Mouse (Mus musculus): ENCODE data around the gene Grid2. TPM values are rescaled to one million over a fixed set of nuclear protein-coding genes. Genes with fewer than 3 reads are reported as not detected.

The Grid2 gene
- polyA plus RNA-seq, 1 experiment from 2014 or later, result 3.3 TPM

DNA sequence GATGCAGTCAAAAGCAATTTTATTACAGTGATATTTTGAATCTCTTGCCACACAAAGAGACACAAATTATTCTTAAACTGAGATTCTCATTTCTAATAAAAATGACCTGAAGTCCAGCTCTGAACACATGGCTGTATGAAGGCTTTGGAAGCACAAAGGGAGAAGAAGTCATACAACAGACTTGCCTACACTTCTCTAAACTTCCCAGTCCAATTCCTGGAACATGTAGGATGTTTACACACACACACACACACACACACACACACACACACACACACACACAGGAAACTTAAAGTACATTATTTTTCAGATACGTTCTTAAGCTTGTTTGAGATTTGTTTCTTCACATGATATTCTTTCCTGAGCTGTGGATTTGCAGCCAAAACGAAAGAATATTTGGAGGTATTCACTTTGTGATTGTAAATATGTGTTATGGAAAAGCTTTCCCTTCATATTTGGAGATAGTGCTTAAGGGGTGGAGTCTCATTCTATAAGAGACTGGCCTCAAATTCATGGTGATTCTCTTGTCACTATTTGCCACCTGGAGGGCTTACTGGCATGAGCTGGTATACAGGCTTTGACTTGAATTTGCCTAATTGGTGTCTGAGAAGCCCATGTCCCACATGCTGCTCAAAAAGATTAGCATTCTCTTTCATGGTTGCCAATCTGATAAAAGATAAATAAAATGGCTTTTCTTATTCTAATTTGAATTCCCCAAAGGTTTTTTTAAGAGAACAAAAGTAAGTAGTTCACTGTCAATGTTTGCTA lies 1049.2 kb downstream of the Grid2 start:
- no peak for DNase-seq (ENCODE audit: low spot score)
- no peaks in the 10 kb centered on the region for H3K9me3 ChIP-seq
- H3K27ac ChIP-seq, result no peak overlapping the region
- H3K4me1 ChIP-seq (replicated peaks), result 0 out of 2 replicates have a peak, but pooled peaks cover 4% of the 10 kb centered on the region
- H3K27me3 ChIP-seq (ENCODE audit: insufficient read depth, poor library complexity, severe bottlenecking), result no peaks in the 10 kb centered on the region
- H3K4me3 ChIP-seq, result no peak overlapping the region
- H3K36me3 ChIP-seq, result no peaks in the 10 kb centered on the region
- WGBS, result 79% methylated on average over 2 of the region's 2 CpGs

DNA sequence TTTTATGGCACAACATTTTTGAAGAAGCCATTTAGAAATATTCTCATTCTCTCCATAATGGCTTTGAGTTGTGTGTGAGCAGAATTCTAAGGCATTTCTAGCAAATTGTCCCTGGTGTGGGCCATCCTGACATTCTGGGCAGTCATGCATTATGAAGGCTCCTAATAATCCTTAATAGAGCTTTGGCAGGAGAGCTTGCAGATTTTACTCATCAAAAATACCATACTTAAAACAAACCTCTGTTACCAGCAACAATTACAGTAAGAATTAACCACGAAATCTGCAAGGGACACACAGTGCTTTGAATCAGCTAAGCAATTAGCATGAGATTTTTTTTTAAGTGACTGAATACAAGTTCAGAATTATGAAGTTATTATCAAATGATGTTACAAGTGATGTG lies 1053.0 kb downstream of the Grid2 start:
- 0 out of 2 replicates have a peak, but pooled peaks cover 4% of the 10 kb centered on the region for H3K4me1 ChIP-seq (replicated peaks)
- 90% methylated on average over 1 of the region's 1 CpGs for WGBS

GRCm38 (mm10) chr6:64313132-64313531 lies 1057.5 kb downstream of the Grid2 start:
- no peak overlapping the region for H3K27ac ChIP-seq
- no peaks in the 10 kb centered on the region for H3K4me1 ChIP-seq (replicated peaks)
- H3K27me3 ChIP-seq (ENCODE audit: insufficient read depth, poor library complexity, severe bottlenecking), result no peaks in the 10 kb centered on the region
- no peaks in the 10 kb centered on the region for H3K9me3 ChIP-seq
- WGBS, result 92% methylated on average over 1 of the region's 1 CpGs
- DNase-seq (ENCODE audit: low spot score), result no peak
- no peaks in the 10 kb centered on the region for H3K36me3 ChIP-seq
- H3K4me3 ChIP-seq, result no peak overlapping the region

More for the DNA sequence above, 1053.0 kb downstream of the Grid2 start:
- no peaks in the 10 kb centered on the region for H3K9me3 ChIP-seq
- no peaks in the 10 kb centered on the region for H3K36me3 ChIP-seq
- H3K27ac ChIP-seq, result no peak overlapping the region
- no peak overlapping the region for H3K4me3 ChIP-seq
- H3K27me3 ChIP-seq (ENCODE audit: insufficient read depth, poor library complexity, severe bottlenecking), result no peaks in the 10 kb centered on the region
- no peak for DNase-seq (ENCODE audit: low spot score)

GRCm38 (mm10) chr6:64326936-64327335 lies 1071.3 kb downstream of the Grid2 start:
- no peak for DNase-seq (ENCODE audit: low spot score)
- 88% methylated on average over 1 of the region's 1 CpGs for WGBS
- no peaks in the 10 kb centered on the region for H3K4me1 ChIP-seq (replicated peaks)

DNA sequence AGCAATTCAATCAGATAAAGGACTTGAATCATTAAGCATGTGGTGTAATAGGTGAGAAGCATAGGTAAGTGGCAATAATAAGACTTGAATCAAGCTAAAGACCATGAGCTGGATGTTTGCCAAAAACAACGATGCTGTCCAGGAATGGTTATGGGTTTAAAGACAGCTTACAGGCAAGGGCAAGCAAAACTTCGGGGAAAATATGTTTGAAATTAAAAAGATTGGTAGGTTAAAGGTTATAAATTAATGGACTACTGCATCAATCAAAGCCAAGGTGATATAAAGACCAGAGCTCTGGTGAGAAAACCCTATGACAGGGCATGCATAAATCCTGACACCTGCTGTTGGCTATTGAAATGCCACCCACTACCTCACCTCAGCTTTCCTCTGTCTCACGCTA lies 1072.2 kb downstream of the Grid2 start:
- DNase-seq (ENCODE audit: low spot score), result no peak
- Histone ChIP-seq H3K9me3 (no peaks in the 10 kb centered on the region), H3K36me3 (no peaks in the 10 kb centered on the region), H3K27me3 (ENCODE audit: insufficient read depth, poor library complexity, severe bottlenecking) (no peaks in the 10 kb centered on the region), H3K4me3 (no peak overlapping the region), H3K4me1 (replicated peaks) (no peaks in the 10 kb centered on the region), H3K27ac (no peak overlapping the region)
- WGBS, result 84% methylated on average over 3 of the region's 3 CpGs

More at GRCm38 (mm10) chr6:64326936-64327335, 1071.3 kb downstream of the Grid2 start:
- Histone ChIP-seq H3K27me3 (ENCODE audit: insufficient read depth, poor library complexity, severe bottlenecking) (no peaks in the 10 kb centered on the region), H3K9me3 (no peaks in the 10 kb centered on the region), H3K27ac (no peak overlapping the region), H3K36me3 (no peaks in the 10 kb centered on the region), H3K4me3 (no peak overlapping the region)

- Histone ChIP-seq H3K4me1 (replicated peaks) (no peaks in the 10 kb centered on the region), H3K27ac (no peak overlapping the region), H3K4me3 (no peak overlapping the region), H3K36me3 (no peaks in the 10 kb centered on the region), H3K9me3 (no peaks in the 10 kb centered on the region), H3K27me3 (ENCODE audit: insufficient read depth, poor library complexity, severe bottlenecking) (no peaks in the 10 kb centered on the region)
- WGBS, result 95% methylated on average over 4 of the region's 4 CpGs
- no peak for DNase-seq (ENCODE audit: low spot score)
Observed at GRCm38 (mm10) chr6:64398413-64399098, 1142.9 kb downstream of the Grid2 start.

GRCm38 (mm10) chr6:64427658-64428057 lies 1172.0 kb downstream of the Grid2 start:
- H3K27ac ChIP-seq, result no peak overlapping the region
- H3K27me3 ChIP-seq (ENCODE audit: insufficient read depth, poor library complexity, severe bottlenecking), result no peaks in the 10 kb centered on the region
- H3K4me1 ChIP-seq (replicated peaks), result no peaks in the 10 kb centered on the region
- DNase-seq (ENCODE audit: low spot score), result no peak
- H3K36me3 ChIP-seq, result no peaks in the 10 kb centered on the region
- H3K4me3 ChIP-seq, result no peak overlapping the region
- no peaks in the 10 kb centered on the region for H3K9me3 ChIP-seq

DNA sequence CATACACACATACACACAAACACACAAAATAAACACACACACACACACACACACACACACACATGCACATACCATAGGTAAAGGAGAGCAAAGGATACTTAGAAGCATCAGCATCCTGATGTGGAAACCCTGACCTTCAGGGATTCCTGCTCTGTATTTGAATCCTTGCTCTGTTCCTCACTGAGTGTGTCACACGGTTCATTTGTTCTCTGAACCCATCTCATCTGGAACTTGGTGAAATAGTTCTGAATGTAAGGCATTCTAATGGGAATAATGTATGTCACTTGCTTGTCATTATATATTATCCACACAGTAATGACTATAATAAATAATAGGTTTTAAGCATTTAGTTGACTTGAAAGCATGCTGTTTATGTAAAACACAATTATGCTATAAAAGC lies 1173.2 kb downstream of the Grid2 start:
- no peaks in the 10 kb centered on the region for H3K4me1 ChIP-seq (replicated peaks)

DNA sequence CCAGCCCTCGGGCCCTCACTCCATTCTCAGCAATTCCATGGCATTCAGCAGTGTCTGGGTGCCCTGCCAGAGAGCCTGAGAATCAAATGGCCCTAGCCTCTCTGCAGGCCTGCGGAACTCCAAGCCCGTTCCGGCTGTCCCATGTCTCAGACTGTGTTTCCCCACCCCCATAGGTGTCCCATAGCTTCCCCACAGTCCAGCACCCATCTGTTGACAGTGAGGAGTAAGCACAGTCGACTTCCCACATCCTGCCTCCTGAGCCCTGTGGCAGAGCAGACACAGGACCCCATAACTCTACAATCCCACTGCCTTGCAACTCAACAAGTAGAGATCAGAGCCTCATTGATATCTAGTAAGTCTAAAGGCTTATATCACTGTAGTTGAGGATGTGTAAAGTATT lies 1192.5 kb downstream of the Grid2 start:
- Histone ChIP-seq H3K9me3 (no peaks in the 10 kb centered on the region), H3K36me3 (no peaks in the 10 kb centered on the region), H3K27me3 (ENCODE audit: insufficient read depth, poor library complexity, severe bottlenecking) (no peaks in the 10 kb centered on the region), H3K4me3 (no peak overlapping the region), H3K27ac (no peak overlapping the region), H3K4me1 (replicated peaks) (no peaks in the 10 kb centered on the region)
- WGBS, result 82% methylated on average over 5 of the region's 5 CpGs
- DNase-seq (ENCODE audit: low spot score), result no peak

More for the DNA sequence above, 1173.2 kb downstream of the Grid2 start:
- no peaks in the 10 kb centered on the region for H3K27me3 ChIP-seq (ENCODE audit: insufficient read depth, poor library complexity, severe bottlenecking)
- H3K9me3 ChIP-seq, result no peaks in the 10 kb centered on the region
- H3K4me3 ChIP-seq, result no peak overlapping the region
- no peak for DNase-seq (ENCODE audit: low spot score)
- WGBS, result 75% methylated on average over 1 of the region's 1 CpGs
- H3K36me3 ChIP-seq, result no peaks in the 10 kb centered on the region
- no peak overlapping the region for H3K27ac ChIP-seq

DNA sequence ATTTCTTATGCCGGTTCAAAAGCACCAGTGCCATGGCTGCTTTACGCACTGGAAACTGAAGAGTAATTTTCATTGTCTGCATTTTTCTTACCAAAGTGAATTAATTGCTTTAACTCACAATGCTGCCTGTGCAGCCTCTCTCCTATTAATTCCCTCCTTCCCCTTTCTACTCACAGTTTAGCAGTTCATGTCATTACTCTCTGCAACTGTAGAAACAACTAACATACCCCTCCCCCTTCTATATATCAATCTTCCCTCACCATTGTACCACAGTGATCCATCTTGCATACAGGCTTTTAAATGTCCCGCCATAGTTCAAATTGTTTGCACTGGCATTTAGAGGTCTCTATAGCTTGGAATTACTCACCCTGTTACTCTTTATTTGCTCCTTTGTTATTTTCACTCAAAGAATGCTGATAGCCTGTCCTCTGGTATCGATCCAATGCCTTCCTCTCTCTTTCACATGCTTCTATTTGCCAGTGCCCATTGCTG lies 1193.2 kb downstream of the Grid2 start:
- no peaks in the 10 kb centered on the region for H3K27me3 ChIP-seq (ENCODE audit: insufficient read depth, poor library complexity, severe bottlenecking)
- H3K9me3 ChIP-seq, result no peaks in the 10 kb centered on the region
- WGBS, result 66% methylated on average over 4 of the region's 4 CpGs
- H3K4me1 ChIP-seq (replicated peaks), result no peaks in the 10 kb centered on the region
- no peaks in the 10 kb centered on the region for H3K36me3 ChIP-seq
- H3K27ac ChIP-seq, result no peak overlapping the region
- no peak overlapping the region for H3K4me3 ChIP-seq
- no peak for DNase-seq (ENCODE audit: low spot score)

DNA sequence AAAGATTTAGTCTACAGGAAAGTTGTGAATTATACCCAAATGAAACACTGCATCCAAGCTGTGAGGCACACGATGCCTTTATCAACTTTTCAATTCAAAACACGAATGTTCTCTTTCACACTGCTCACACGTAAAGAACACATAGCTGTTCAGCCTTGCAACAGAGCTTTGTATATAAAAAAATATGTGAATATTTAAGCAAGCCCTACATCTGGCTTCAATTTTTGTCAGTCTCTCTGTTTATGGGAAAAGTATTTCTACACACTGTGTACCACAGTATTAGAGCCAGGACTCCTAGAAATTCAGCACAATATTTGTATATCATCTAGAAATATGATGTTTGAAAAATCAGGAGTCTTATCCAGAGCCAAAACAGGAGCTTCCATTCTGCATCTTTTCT lies 1195.1 kb downstream of the Grid2 start:
- no peaks in the 10 kb centered on the region for H3K27me3 ChIP-seq (ENCODE audit: insufficient read depth, poor library complexity, severe bottlenecking)
- H3K4me1 ChIP-seq (replicated peaks), result no peaks in the 10 kb centered on the region
- no peak overlapping the region for H3K4me3 ChIP-seq
- no peak overlapping the region for H3K27ac ChIP-seq
- no peaks in the 10 kb centered on the region for H3K36me3 ChIP-seq
- 95% methylated on average over 3 of the region's 3 CpGs for WGBS
- DNase-seq (ENCODE audit: low spot score), result no peak
- no peaks in the 10 kb centered on the region for H3K9me3 ChIP-seq

- 86% methylated on average over 3 of the region's 3 CpGs for WGBS
- Histone ChIP-seq H3K4me3 (no peak overlapping the region), H3K4me1 (replicated peaks) (no peaks in the 10 kb centered on the region), H3K9me3 (no peaks in the 10 kb centered on the region), H3K36me3 (no peaks in the 10 kb centered on the region), H3K27ac (no peak overlapping the region), H3K27me3 (ENCODE audit: insufficient read depth, poor library complexity, severe bottlenecking) (no peaks in the 10 kb centered on the region)
- no peak for DNase-seq (ENCODE audit: low spot score)
Observed at GRCm38 (mm10) chr6:64479884-64480283, 1224.2 kb downstream of the Grid2 start.

- H3K9me3 ChIP-seq, result no peaks in the 10 kb centered on the region
- H3K4me3 ChIP-seq, result no peak overlapping the region
- DNase-seq (ENCODE audit: low spot score), result no peak
- no peak overlapping the region for H3K27ac ChIP-seq
- 78% methylated on average over 2 of the region's 2 CpGs for WGBS
- H3K4me1 ChIP-seq (replicated peaks), result no peaks in the 10 kb centered on the region
- no peaks in the 10 kb centered on the region for H3K36me3 ChIP-seq
- no peaks in the 10 kb centered on the region for H3K27me3 ChIP-seq (ENCODE audit: insufficient read depth, poor library complexity, severe bottlenecking)
Observed at GRCm38 (mm10) chr6:64480592-64480991, 1224.9 kb downstream of the Grid2 start.

Data from hindbrain, embryonic 10.5 days (tissue).